ENCODE assay signal across 19 mouse cellular contexts in genomic region chr1:43915428-43915827, GRCm38 (mm10). TPM values are rescaled to one million over a fixed set of nuclear protein-coding genes. Genes with fewer than 3 reads are reported as not detected.
DNase-seq lines count a peak whose midpoint lies in the region; ATAC-seq lines count a peak whose summit lies in the region.
"Had no signal": no experiment of that assay in that cellular context is flagged by ENCODE, and none has a peak within 500 bp of the region (broad histone marks: within the 10 kb centered on the region; RNA-seq: fewer than 3 reads in every experiment).

No protein-coding gene starts in this region.

- WGBS in forebrain, embryonic 16.5 days: 31% methylated on average over 2 of the region's 2 CpGs

- ATAC-seq in activated CD4-positive, CD25-positive, alpha-beta regulatory T cell, adult 4 months: peak; percentile 36
- peak; percentile 21 for ATAC-seq in inflammation-experienced regulatory T-cells, adult 6 months
- ATAC-seq in forebrain, embryonic 16.5 days: no peak
- ATAC-seq: forebrain, embryonic 13.5 days; forebrain, embryonic 15.5 days; Patski had no signal

- H3K36me3 ChIP-seq in forebrain, embryonic 16.5 days (ENCODE audit: control insufficient read depth, insufficient read depth): no peaks in the 10 kb centered on the region
- H3K36me3 ChIP-seq: embryonic facial prominence, embryonic 10.5 days; embryonic facial prominence, embryonic 12.5 days; forebrain, embryonic 15.5 days; G1E had no signal

- DNase-seq in frontal cortex, postnatal 10 days (ENCODE audit: low spot score in 2 of 2): no peak
- no peak for DNase-seq in urinary bladder, postnatal 25 days (ENCODE audit: low spot score)
- DNase-seq: adrenal gland, adult 2 months; adrenal gland, postnatal 10 days; adrenal gland, postnatal 25 days; cerebellum, adult 11-12 months; cerebellum, adult 2 months; cerebellum, adult 9-10 months; cerebellum, postnatal 10 days; cerebellum, postnatal 25 days had no signal

- H3K4me2 ChIP-seq in forebrain, embryonic 16.5 days (ENCODE audit: low read length): no peak overlapping the region
- H3K4me2 ChIP-seq: embryonic facial prominence, embryonic 12.5 days; forebrain, embryonic 13.5 days; forebrain, embryonic 15.5 days had no signal

- H3K4me1 ChIP-seq in forebrain, embryonic 16.5 days (replicated peaks; ENCODE audit: control insufficient read depth, insufficient read depth, low read length): no peaks in the 10 kb centered on the region
- H3K4me1 ChIP-seq: embryonic facial prominence, embryonic 10.5 days; embryonic facial prominence, embryonic 12.5 days; forebrain, embryonic 13.5 days; forebrain, embryonic 15.5 days had no signal

- no peak overlapping the region for H3K4me3 ChIP-seq in forebrain, embryonic 16.5 days (replicated peaks; ENCODE audit: low read length)
- H3K4me3 ChIP-seq: embryonic facial prominence, embryonic 10.5 days; embryonic facial prominence, embryonic 12.5 days; forebrain, embryonic 13.5 days; forebrain, embryonic 15.5 days had no signal

- no peak overlapping the region for H3K9ac ChIP-seq in forebrain, embryonic 16.5 days (replicated peaks; ENCODE audit: low read depth, low read length)
- H3K9ac ChIP-seq: embryonic facial prominence, embryonic 12.5 days; forebrain, embryonic 13.5 days; forebrain, embryonic 15.5 days had no signal

- H3K27me3 ChIP-seq in forebrain, embryonic 16.5 days (replicated peaks; ENCODE audit: control insufficient read depth, insufficient read depth, low read length): no peaks in the 10 kb centered on the region
- H3K27me3 ChIP-seq: embryonic facial prominence, embryonic 12.5 days; forebrain, embryonic 13.5 days; forebrain, embryonic 15.5 days; Patski had no signal

- H3K27ac ChIP-seq in forebrain, embryonic 16.5 days (ENCODE audit: low read length): no peak overlapping the region
- H3K27ac ChIP-seq: embryonic facial prominence, embryonic 10.5 days; embryonic facial prominence, embryonic 12.5 days; forebrain, embryonic 13.5 days; forebrain, embryonic 15.5 days had no signal

- H3K9me3 ChIP-seq in forebrain, embryonic 16.5 days (ENCODE audit: control insufficient read depth, low read length): no peaks in the 10 kb centered on the region
- H3K9me3 ChIP-seq: embryonic facial prominence, embryonic 10.5 days; embryonic facial prominence, embryonic 12.5 days; forebrain, embryonic 13.5 days; forebrain, embryonic 15.5 days; G1E had no signal

RNA-seq across cellular contexts. Expression of gene Tpp2, which starts 18.0 kb away (rescaled TPM):
- polyA plus RNA-seq in activated CD4-positive, CD25-positive, alpha-beta regulatory T cell, adult 4 months (2017; shearing (Covaris generic)): 100 to 1,000 TPM; 111 to 114 TPM
- 100 to 1,000 TPM; 116 to 130 (median 128) TPM for polyA plus RNA-seq in inflammation-experienced regulatory T-cells, adult 6 months (2017; shearing (Covaris generic))
- 58.6 and 67.0 TPM in 2 replicates for polyA plus RNA-seq in forebrain, embryonic 16.5 days (2015; fragmentation: Nextera tagmentation; extraction: Ambion mirVana)
